Mouse (Mus musculus) hindbrain, postnatal 0 days (tissue): ENCODE data around the gene Otp. TPM values are rescaled to one million over a fixed set of nuclear protein-coding genes. Genes with fewer than 3 reads are reported as not detected.
A peak's percentile ranks its signal among the peaks of the same experiment; 100 is the strongest.

Source experiments
- ATAC-seq: fragments of 200-750 bp; cut with Nextera tagmentation; 2 replicates; pipeline ENCODE4 v1.8.0; 2017; ENCODE audit warnings: mild to moderate bottlenecking, moderate TSS enrichment, moderate library complexity
- DNase-seq: peaks from one replicate; pipeline ENCODE4 v3.0.0-alpha.2; 2015; ENCODE audit warnings: low spot score
- H3K27ac ChIP-seq: fragments of 300-500 bp; sonication (generic); 2 replicates; pipeline ENCODE4 v1.5.1; 2014; ENCODE audit warnings: mild to moderate bottlenecking
- H3K27me3 ChIP-seq: fragments of 300-500 bp; sonication (generic); 2 replicates; pipeline ENCODE4 v1.6.1; 2014; ENCODE audit warnings: low read length, mixed read lengths; ENCODE audit not compliant: insufficient read depth
- H3K36me3 ChIP-seq: fragments of 300-500 bp; sonication (generic); 2 replicates; pipeline ENCODE4 v1.6.1; 2014; ENCODE audit warnings: low read length, mixed read lengths; ENCODE audit not compliant: insufficient read depth
- H3K4me1 ChIP-seq: fragments of 300-500 bp; sonication (generic); 2 replicates; pipeline ENCODE4 v1.6.1; 2014; ENCODE audit warnings: antibody characterized with exemption, low read length, mixed read lengths; ENCODE audit not compliant: insufficient read depth
- H3K4me2 ChIP-seq: fragments of 300-500 bp; sonication (generic); 2 replicates; pipeline ENCODE4 v1.6.1; 2014; ENCODE audit warnings: low read depth, mild to moderate bottlenecking, low read length, moderate library complexity, mixed read lengths
- H3K4me3 ChIP-seq: fragments of 300-500 bp; sonication (generic); 2 replicates; pipeline ENCODE4 v1.5.1; 2014; ENCODE audit warnings: low read length
- H3K9ac ChIP-seq: fragments of 300-500 bp; sonication (generic); replicated peaks from 2 replicates; pipeline ENCODE4 v1.6.1; 2014; ENCODE audit warnings: mild to moderate bottlenecking, low read length, moderate library complexity, mixed read lengths
- H3K9me3 ChIP-seq: fragments of 300-500 bp; sonication (generic); 2 replicates; pipeline ENCODE4 v1.6.1; 2016; ENCODE audit warnings: low read length, mixed read lengths
- CTCF ChIP-seq: IDR thresholded peaks from 2 replicates; pipeline ENCODE4 v1.5.1; 2016; ENCODE audit warnings: antibody characterized with exemption, control low read depth, low read depth
- WGBS: fragments of 180-500 bp; shearing (Covaris S2); extraction: QIAGEN DNeasy Blood & Tissue Kit; methylation state at CpG from one replicate; pipeline ENCODE4 v1.1.7; 2014; 5-methylcytosine and 5-hydroxymethylcytosine counted together
- polyA plus RNA-seq: library from polyadenylated mRNA; unstranded; fragments of >200 nt; fragmentation: Nextera tagmentation; extraction: Ambion mirVana; gene quantifications from 2 replicates; pipeline ENCODE4 v1.2.1, GENCODE M21; 2015
- total RNA-seq: library from RNA; depleted of rRNA; stranded (reverse); fragments of >200 nt; gene quantifications from 2 replicates; pipeline ENCODE4 v1.2.3, GENCODE M21; 2014; rRNA removed

The Otp gene
- total and polyA plus RNA-seq, 2 experiments from 2014 or later, result 4.3 to 4.9 TPM

- Histone ChIP-seq H3K9me3 (no peaks in the 10 kb centered on the region), H3K27me3 (peaks cover 85% of the 10 kb centered on the region), H3K36me3 (no peaks in the 10 kb centered on the region), H3K4me1 (peaks cover 5% of the 10 kb centered on the region; the same call in 1 of the 2 replicates), H3K27ac (no peak overlapping the region; the same call in 1 of the 2 replicates), H3K9ac (no peak overlapping the region), H3K4me3 (peak overlapping the region; percentile 23; the same call in 1 of the 2 replicates), H3K4me2 (peak overlapping the region; percentile 33)
- ATAC-seq (peak; percentile 44; the same call in 1 of the 2 replicates), DNase-seq (no peak)
- TF ChIP-seq CTCF, result no peak
- WGBS, result 3% methylated on average over 67 of the region's 81 CpGs
Observed at GRCm38 (mm10) chr13:94885291-94886235, 10.2 kb downstream of the Otp start.

GRCm38 (mm10) chr13:94907841-94908240 is 32.4 kb downstream of the Otp start:
- ATAC-seq (no peak), DNase-seq (no peak)
- no peaks in the 10 kb centered on the region for H3K9me3 ChIP-seq
- 0 out of 2 replicates have a peak, but pooled peaks cover 4% of the 10 kb centered on the region for H3K27me3 ChIP-seq
- no peak overlapping the region for H3K9ac ChIP-seq
- no peaks in the 10 kb centered on the region for H3K36me3 ChIP-seq
- no peak overlapping the region for H3K4me3 ChIP-seq
- no peak overlapping the region for H3K27ac ChIP-seq
- H3K4me2 ChIP-seq, result no peak overlapping the region
- no peak for TF ChIP-seq CTCF
- no peaks in the 10 kb centered on the region for H3K4me1 ChIP-seq
- WGBS, result 81% methylated on average over 10 of the region's 10 CpGs

GRCm38 (mm10) chr13:94912961-94913360 is 37.6 kb downstream of the Otp start:
- H3K4me1 ChIP-seq, result no peaks in the 10 kb centered on the region
- peak overlapping the region; percentile 6; the same call in 1 of the 2 replicates for H3K4me3 ChIP-seq
- ATAC-seq (no peak), DNase-seq (peak; percentile 30)
- no peak for TF ChIP-seq CTCF
- no peaks in the 10 kb centered on the region for H3K36me3 ChIP-seq
- no peaks in the 10 kb centered on the region for H3K9me3 ChIP-seq
- H3K9ac ChIP-seq, result no peak overlapping the region; the same call in 1 of the 2 replicates
- H3K27ac ChIP-seq, result no peak overlapping the region
- peak overlapping the region; percentile 44 for H3K4me2 ChIP-seq
- WGBS, result 5% methylated on average over 11 of the region's 11 CpGs
- H3K27me3 ChIP-seq, result 0 out of 2 replicates have a peak, but pooled peaks cover 7% of the 10 kb centered on the region

GRCm38 (mm10) chr13:94915654-94916053 is 40.3 kb downstream of the Otp start:
- 73% methylated on average over 5 of the region's 5 CpGs for WGBS
- no peak for DNase-seq
- no peak overlapping the region for H3K4me3 ChIP-seq
- TF ChIP-seq CTCF, result no peak
- no peaks in the 10 kb centered on the region for H3K36me3 ChIP-seq
- no peak overlapping the region for H3K4me2 ChIP-seq
- H3K27me3 ChIP-seq, result 0 out of 2 replicates have a peak, but pooled peaks cover 3% of the 10 kb centered on the region
- H3K9me3 ChIP-seq, result no peaks in the 10 kb centered on the region
- H3K9ac ChIP-seq, result no peak overlapping the region
- H3K27ac ChIP-seq, result no peak overlapping the region
- H3K4me1 ChIP-seq, result no peaks in the 10 kb centered on the region
- no peak for ATAC-seq

GRCm38 (mm10) chr13:94928086-94928485 is 52.7 kb downstream of the Otp start:
- no peak for TF ChIP-seq CTCF
- Histone ChIP-seq H3K4me3 (no peak overlapping the region), H3K9me3 (no peaks in the 10 kb centered on the region), H3K27me3 (no peaks in the 10 kb centered on the region), H3K36me3 (no peaks in the 10 kb centered on the region), H3K4me2 (no peak overlapping the region), H3K4me1 (no peaks in the 10 kb centered on the region), H3K27ac (no peak overlapping the region), H3K9ac (no peak overlapping the region)
- 71% methylated on average over 3 of the region's 3 CpGs for WGBS
- no peak for ATAC-seq
- no peak for DNase-seq

Other genes with a start within 250 kb of the Otp start
- 107 and 127 TPM in 2 replicates for gene Tbca, start 86.7 kb upstream of the Otp start, total RNA-seq
- gene Tbca, start 86.7 kb upstream of the Otp start, polyA plus RNA-seq, result 344 and 349 TPM in 2 replicates
- gene Wdr41, start 100.7 kb downstream of the Otp start, total RNA-seq, result 22.2 and 23.7 TPM in 2 replicates
- 24.8 and 26.6 TPM in 2 replicates for gene Wdr41, start 100.7 kb downstream of the Otp start, polyA plus RNA-seq